Mouse (Mus musculus) neural tube, postnatal 0 days (tissue): ENCODE results near the gene Tmed9. TPM values are rescaled to one million over a fixed set of nuclear protein-coding genes. Genes with fewer than 3 reads are reported as not detected.

Experiments used
- polyA plus RNA-seq: library from polyadenylated mRNA; unstranded; fragments of >200 nt; fragmentation: Nextera tagmentation; extraction: Ambion mirVana; gene quantifications from 2 replicates; pipeline ENCODE4 v1.2.1, GENCODE M21; 2015

The Tmed9 gene
- 100 TPM in 2 replicates for polyA plus RNA-seq

GRCm38 (mm10) chr13:55573432-55573831, at the start of gene Tmed9:
Gene Tmed9, plus strand, starts transcription at chr13:55573732.

GRCm38 (mm10) chr13:55529198-55529915, 44.2 kb upstream of the Tmed9 start, which contains the start of gene Dok3:
Gene Dok3, minus strand, starts transcription at chr13:55529296.

GRCm38 (mm10) chr13:55536194-55537175, 37.0 kb upstream of the Tmed9 start, which contains the start of gene Ddx41:
Gene Ddx41, minus strand, starts transcription at chr13:55536658.

GRCm38 (mm10) chr13:55571027-55571751, 2.3 kb upstream of the Tmed9 start, which contains the start of gene Fam193b:
Gene Fam193b, minus strand, starts transcription at chr13:55571120.

GRCm38 (mm10) chr13:55599566-55600540, 26.3 kb downstream of the Tmed9 start, which contains the start of gene B4galt7:
Gene B4galt7, plus strand, starts transcription at chr13:55599896.

GRCm38 (mm10) chr13:55622649-55623541, 49.4 kb downstream of the Tmed9 start, which contains the start of gene Caml:
Gene Caml, plus strand, starts transcription at chr13:55623005.

GRCm38 (mm10) chr13:55634639-55635127, 61.2 kb downstream of the Tmed9 start, which contains the start of gene Ddx46:
Gene Ddx46, plus strand, starts transcription at chr13:55635027.

Other genes with a start within 250 kb of the Tmed9 start
- 4.4 and 5.2 TPM in 2 replicates for gene Mxd3, start 243.9 kb upstream of the Tmed9 start, polyA plus RNA-seq
- 34.2 and 36.2 TPM in 2 replicates for gene Lman2, start 210.9 kb upstream of the Tmed9 start, polyA plus RNA-seq
- gene Rgs14, start 204.0 kb upstream of the Tmed9 start, polyA plus RNA-seq, result 0.52 and 0.63 TPM in 2 replicates
- not detected in 2 replicates for gene Slc34a1, start 175.5 kb upstream of the Tmed9 start, polyA plus RNA-seq
- 1.5 and 3.3 TPM in 2 replicates for gene Pfn3, start 158.5 kb upstream of the Tmed9 start, polyA plus RNA-seq
- 0.11 and 0.63 TPM in 2 replicates for gene F12, start 146.9 kb upstream of the Tmed9 start, polyA plus RNA-seq
- gene Grk6, start 128.7 kb upstream of the Tmed9 start, polyA plus RNA-seq, result 33.0 and 37.2 TPM in 2 replicates
- gene Prr7, start 109.5 kb upstream of the Tmed9 start, polyA plus RNA-seq, result 5.5 and 6.3 TPM in 2 replicates
- gene Dbn1, start 85.6 kb upstream of the Tmed9 start, polyA plus RNA-seq, result 261 and 300 TPM in 2 replicates
- gene Pdlim7, start 60.1 kb upstream of the Tmed9 start, polyA plus RNA-seq, result 141 and 174 TPM in 2 replicates
- 2.1 and 2.5 TPM in 2 replicates for gene Dok3, start 44.4 kb upstream of the Tmed9 start, polyA plus RNA-seq
- 37.2 and 40.7 TPM in 2 replicates for gene Ddx41, start 37.1 kb upstream of the Tmed9 start, polyA plus RNA-seq
- gene Fam193b, start 2.6 kb upstream of the Tmed9 start, polyA plus RNA-seq, result 30.6 and 35.3 TPM in 2 replicates
- gene B4galt7, start 26.2 kb downstream of the Tmed9 start, polyA plus RNA-seq, result 44.6 and 45.7 TPM in 2 replicates
- gene Caml, start 49.3 kb downstream of the Tmed9 start, polyA plus RNA-seq, result 108 and 111 TPM in 2 replicates
- 18.3 and 20.6 TPM in 2 replicates for gene Ddx46, start 61.3 kb downstream of the Tmed9 start, polyA plus RNA-seq
- 66.1 and 66.5 TPM in 2 replicates for gene B230219D22Rik, start 119.4 kb downstream of the Tmed9 start, polyA plus RNA-seq
- gene Txndc15, start 140.9 kb downstream of the Tmed9 start, polyA plus RNA-seq, result 131 and 132 TPM in 2 replicates
- 40.6 and 42.2 TPM in 2 replicates for gene Pcbd2, start 153.6 kb downstream of the Tmed9 start, polyA plus RNA-seq
- 0.29 and 0.49 TPM in 2 replicates for gene Catsper3, start 210.8 kb downstream of the Tmed9 start, polyA plus RNA-seq